In the genomic region with DNA sequence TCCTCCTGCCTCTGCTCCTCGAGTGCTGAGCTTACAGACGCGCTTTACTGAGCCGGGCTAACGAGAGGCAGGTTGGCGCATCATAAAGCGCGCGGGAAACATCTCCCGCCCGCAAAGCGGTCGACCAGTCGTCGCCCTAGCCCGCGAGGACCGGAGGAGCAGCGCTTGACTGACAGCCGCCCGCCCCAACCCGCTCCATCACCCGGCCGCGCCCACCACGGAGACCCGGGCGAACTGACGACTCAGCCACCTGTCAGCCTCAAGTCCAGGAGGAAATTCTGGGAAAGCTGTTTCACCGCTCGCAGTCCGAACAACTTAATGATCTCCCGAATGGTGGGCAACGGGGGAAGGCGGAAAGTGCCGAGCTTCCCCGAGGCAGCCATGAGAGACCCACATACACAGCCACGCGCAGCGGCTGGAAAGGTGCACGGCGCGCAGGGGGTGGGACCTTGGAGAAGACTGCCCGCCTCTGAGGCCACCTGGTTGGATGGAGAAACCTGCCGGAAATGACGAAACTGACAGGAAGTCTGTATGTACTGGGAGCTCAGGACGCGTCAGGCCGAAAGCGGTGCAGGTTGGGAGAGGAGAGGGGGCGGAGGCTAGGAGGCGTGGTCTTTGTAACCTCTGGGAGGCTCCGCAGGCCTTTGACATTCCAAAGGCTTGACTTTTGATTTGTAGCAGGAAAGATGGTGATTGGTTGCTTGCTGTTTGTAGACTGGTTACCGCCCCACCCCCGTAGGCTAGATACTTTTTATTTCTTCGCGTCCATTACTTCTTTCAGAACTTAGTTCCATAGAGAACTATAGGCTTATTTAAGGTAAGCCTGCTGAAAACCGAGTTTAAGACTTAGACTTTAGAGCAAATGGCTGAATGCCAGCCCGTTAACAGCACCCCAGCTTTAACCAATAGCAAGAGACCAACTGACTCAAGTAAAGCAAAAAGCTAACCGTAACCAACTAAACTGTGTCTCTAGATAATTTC, we compare ENCODE assay signal across 8 mouse cellular contexts. TPM values are rescaled to one million over a fixed set of nuclear protein-coding genes. Genes with fewer than 3 reads are reported as not detected.
DNase-seq lines count a peak whose midpoint lies in the region; ATAC-seq and TF ChIP-seq lines count a peak whose summit lies in the region.

A gene (minus strand): TSS at position 451 of the 981 bp plus-strand sequence.

- H3K27me3 ChIP-seq in G1E (ENCODE audit: insufficient read depth, low read length): no peaks in the 10 kb centered on the region
- H3K27me3 ChIP-seq in forebrain, embryonic 16.5 days (replicated peaks; ENCODE audit: control insufficient read depth, insufficient read depth, low read length): no peaks in the 10 kb centered on the region
- H3K27me3 ChIP-seq in lung, embryonic 14.5 days (ENCODE audit: insufficient read depth, low read length): no peaks in the 10 kb centered on the region
- H3K27me3 ChIP-seq in thymus, adult 2 months (ENCODE audit: control insufficient read depth, insufficient read depth, low read length): no peaks in the 10 kb centered on the region

- peak within 1 kb of the TSS; percentile 86 for H3K27ac ChIP-seq in forebrain, embryonic 16.5 days (ENCODE audit: low read length)
- H3K27ac ChIP-seq in layer of hippocampus, adult 2 months: peak within 1 kb of the TSS; percentile 82
- H3K27ac ChIP-seq in lung, embryonic 14.5 days (ENCODE audit: low read depth): peak within 1 kb of the TSS; percentile 83
- H3K27ac ChIP-seq in olfactory bulb, adult 2 months (ENCODE audit: insufficient read depth, low read depth, low read length): peak within 1 kb of the TSS; percentile 62
- H3K27ac ChIP-seq in thymus, adult 2 months (ENCODE audit: control insufficient read depth, insufficient read depth, low read length): peak within 1 kb of the TSS; percentile 61

- under 1% methylated on average over 60 of the region's 60 CpGs for WGBS in forebrain, embryonic 16.5 days
- WGBS in lung, embryonic 14.5 days: under 1% methylated on average over 60 of the region's 60 CpGs
- WGBS in olfactory bulb, adult 2 months: under 1% methylated on average over 59 of the region's 60 CpGs
- WGBS in thymus, adult 2 months: under 1% methylated on average over 55 of the region's 60 CpGs

- peak; percentile 90 for DNase-seq in G1E (ENCODE audit: low spot score)
- peak; percentile 96 to 99 for DNase-seq in cerebellum, adult 18-20 months
- peak; percentile 95 to 98 for DNase-seq in heart, postnatal 36 days
- peak; percentile 98 to 99 for DNase-seq in layer of hippocampus, adult 2 months (ENCODE audit: low spot score in 2 of 2)
- DNase-seq in lung, embryonic 14.5 days: peak; percentile 99
- peak; percentile 96 for DNase-seq in thymus, adult 2 months

- intact Hi-C loops in heart, postnatal 36 days (cut with DNase I): no loop called here

- H3K9ac ChIP-seq in forebrain, embryonic 16.5 days (replicated peaks; ENCODE audit: low read depth, low read length): peak within 1 kb of the TSS; percentile 71
- peak within 1 kb of the TSS; percentile 64 for H3K9ac ChIP-seq in lung, embryonic 14.5 days

- peaks cover 17% of the 10 kb centered on the region for H3K36me3 ChIP-seq in G1E (replicated peaks)
- no peaks in the 10 kb centered on the region for H3K36me3 ChIP-seq in forebrain, embryonic 16.5 days (ENCODE audit: control insufficient read depth, insufficient read depth)
- H3K36me3 ChIP-seq in lung, embryonic 14.5 days (ENCODE audit: insufficient read depth): no peaks in the 10 kb centered on the region
- no peaks in the 10 kb centered on the region for H3K36me3 ChIP-seq in thymus, adult 2 months (ENCODE audit: control insufficient read depth, insufficient read depth, low read length)

- ATAC-seq in G1E (ENCODE audit: extremely low read depth, insufficient number of reproducible peaks, low FRiP score, poor library complexity, severe bottlenecking): peak; percentile 94
- peak; percentile 99 for ATAC-seq in forebrain, embryonic 16.5 days
- peak; percentile 100 for ATAC-seq in lung, embryonic 14.5 days (ENCODE audit: insufficient read depth)

- peaks cover 22% of the 10 kb centered on the region for H3K4me1 ChIP-seq in G1E (ENCODE audit: insufficient read depth, low read depth, low read length)
- peaks cover 10% of the 10 kb centered on the region for H3K4me1 ChIP-seq in forebrain, embryonic 16.5 days (replicated peaks; ENCODE audit: control insufficient read depth, insufficient read depth, low read length)
- peaks cover 5% of the 10 kb centered on the region; the same call in 1 of the 2 replicates for H3K4me1 ChIP-seq in lung, embryonic 14.5 days (ENCODE audit: insufficient read depth)
- H3K4me1 ChIP-seq in olfactory bulb, adult 2 months (ENCODE audit: control insufficient read depth, insufficient read depth, low read length): no peaks in the 10 kb centered on the region
- no peaks in the 10 kb centered on the region; the same call in 1 of the 2 replicates for H3K4me1 ChIP-seq in thymus, adult 2 months (replicated peaks; ENCODE audit: control insufficient read depth, insufficient read depth, low read length)

- no peaks in the 10 kb centered on the region for H3K9me3 ChIP-seq in G1E (replicated peaks)
- no peaks in the 10 kb centered on the region for H3K9me3 ChIP-seq in forebrain, embryonic 16.5 days (ENCODE audit: control insufficient read depth, low read length)
- no peaks in the 10 kb centered on the region for H3K9me3 ChIP-seq in lung, embryonic 14.5 days (ENCODE audit: low read depth, low read length)

- peak; percentile 84 for TF ChIP-seq POLR2A in olfactory bulb, adult 2 months (IDR thresholded peaks at IDR 0.05; ENCODE audit: insufficient read depth, low read depth, low read length)
- TF ChIP-seq POLR2A in thymus, adult 2 months (IDR thresholded peaks at IDR 0.05; ENCODE audit: control insufficient read depth, extremely low read depth, insufficient read depth, low read length, poor library complexity): no peak

- H3K4me2 ChIP-seq in forebrain, embryonic 16.5 days (ENCODE audit: low read length): peak within 1 kb of the TSS; percentile 81
- peak within 1 kb of the TSS; percentile 73 for H3K4me2 ChIP-seq in lung, embryonic 14.5 days

- TF ChIP-seq CTCF in G1E (IDR thresholded peaks at IDR 0.05; ENCODE audit: low read depth, low read length): no peak
- TF ChIP-seq CTCF in layer of hippocampus, adult 2 months (conservative IDR thresholded peaks at IDR 0.05): peak; percentile 29; the same call in 1 of the 2 replicates
- no peak for TF ChIP-seq CTCF in lung, embryonic 14.5 days (IDR thresholded peaks at IDR 0.05; ENCODE audit: low read depth)
- TF ChIP-seq CTCF in olfactory bulb, adult 2 months (IDR thresholded peaks at IDR 0.05; ENCODE audit: insufficient read depth, low read depth, low read length): no peak
- peak; percentile 41; the same call in 1 of the 2 replicates for TF ChIP-seq CTCF in thymus, adult 2 months (IDR thresholded peaks at IDR 0.05; ENCODE audit: borderline replicate concordance, control insufficient read depth, extremely low read depth, insufficient read depth, low read length, poor library complexity)

- H3K4me3 ChIP-seq in G1E (ENCODE audit: low read depth, low read length): peak within 1 kb of the TSS; percentile 74
- peak within 1 kb of the TSS; percentile 56 for H3K4me3 ChIP-seq in forebrain, embryonic 16.5 days (replicated peaks; ENCODE audit: low read length)
- H3K4me3 ChIP-seq in layer of hippocampus, adult 2 months: peak within 1 kb of the TSS; percentile 77
- H3K4me3 ChIP-seq in lung, embryonic 14.5 days (ENCODE audit: low read depth, low read length): peak within 1 kb of the TSS; percentile 58
- H3K4me3 ChIP-seq in olfactory bulb, adult 2 months (ENCODE audit: insufficient read depth, low read depth, low read length): peak within 1 kb of the TSS; percentile 75
- H3K4me3 ChIP-seq in thymus, adult 2 months (ENCODE audit: control insufficient read depth, insufficient read depth, low read length): peak within 1 kb of the TSS; percentile 92

RNA-seq across cellular contexts. Expression of the gene that starts here (rescaled TPM):
- 36.3 and 49.9 TPM in 2 replicates for total RNA-seq in G1E (2014; fragmentation: Nextera tagmentation)
- total RNA-seq in G1E (2017): 17.0 and 22.6 TPM in 2 replicates
- polyA plus RNA-seq in G1E (2012): 1.8 TPM in 2 replicates
- 13.0 and 13.6 TPM in 2 replicates for polyA plus RNA-seq in forebrain, embryonic 16.5 days (2015; fragmentation: Nextera tagmentation; extraction: Ambion mirVana)
- total RNA-seq in heart, postnatal 36 days (2021): 10 to 100 TPM; 11.2 to 11.4 TPM
- total RNA-seq in layer of hippocampus, adult 2 months (2021): 1 to 10 TPM; 5.7 to 7.1 TPM
- 13.4 and 13.6 TPM in 2 replicates for polyA plus RNA-seq in lung, embryonic 14.5 days (2014; fragmentation: Nextera tagmentation; extraction: Ambion mirVana)
- polyA plus RNA-seq in olfactory bulb, adult 2 months (2012; ENCODE audit: insufficient read depth, insufficient read length, low replicate concordance, missing spikeins): not detected in 2 replicates
- polyA plus RNA-seq in thymus, adult 2 months (2012; rRNA removed): 2.5 and 2.6 TPM in 2 replicates

Comparison
In these comparisons a context has a peak if more than half of its experiments do, and no peak if none do; other contexts are left out.
1. Peak in every context shown above with its lines: DNase-seq, ATAC-seq, H3K4me3 ChIP-seq and H3K27ac ChIP-seq.
2. CTCF ChIP-seq: peak in layer of hippocampus, adult 2 months (single experiment) and thymus, adult 2 months (single experiment); none in G1E (single experiment), lung, embryonic 14.5 days (single experiment) and olfactory bulb, adult 2 months (single experiment).